Mouse (Mus musculus): Measurements from ENCODE around the gene Nuak1.

GRCm38 (mm10) chr10:84440181-84440540 lies 236 bp downstream of the Nuak1 start:
- TF ChIP-seq CTCF (IDR thresholded peaks at IDR 0.05; ENCODE audit: borderline replicate concordance, insufficient read depth, low read length) (no peak), POLR2A (IDR thresholded peaks at IDR 0.05; ENCODE audit: low read depth, low read length) (no peak)

Measured in embryonic fibroblast, embryonic 13.5 days (primary cell).